Comparison of ENCODE assay signal across 35 mouse cellular contexts in the genomic region with DNA sequence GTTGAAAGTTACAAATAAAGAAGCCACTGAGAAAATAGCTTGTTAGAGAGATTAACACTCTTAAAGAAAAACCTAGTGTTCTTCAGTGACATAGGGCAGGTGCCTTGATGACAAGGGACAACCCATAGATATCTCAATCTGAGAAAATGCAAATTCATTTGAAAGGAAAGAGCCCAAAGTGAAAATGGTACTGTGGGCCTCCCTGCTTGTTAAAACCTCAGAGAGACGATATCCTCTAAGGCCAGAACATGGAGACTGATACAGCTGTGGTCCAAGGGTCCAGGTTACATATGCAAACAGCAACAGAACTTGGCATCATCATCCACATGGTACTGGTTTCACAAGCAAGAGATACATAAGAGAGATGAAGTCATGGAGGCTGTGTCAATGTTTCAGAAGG.
"Had no signal": no experiment of that assay in that cellular context is flagged by ENCODE, and none has a peak within 500 bp of the region (broad histone marks: within the 10 kb centered on the region; RNA-seq: fewer than 3 reads in every experiment).

No protein-coding gene starts in this region.

- H3K27ac ChIP-seq: heart, embryonic 10.5 days; heart, embryonic 13.5 days; heart, embryonic 15.5 days; hindbrain, embryonic 10.5 days; hindbrain, embryonic 13.5 days; hindbrain, embryonic 14.5 days; hindbrain, embryonic 15.5 days; hindbrain, postnatal 0 days; intestine, embryonic 15.5 days; kidney, embryonic 15.5 days; kidney, postnatal 0 days; layer of hippocampus, adult 2 months; left cerebral cortex, adult 2 months had no signal

- H3K9me3 ChIP-seq: heart, embryonic 10.5 days; heart, embryonic 12.5 days; heart, embryonic 13.5 days; heart, embryonic 15.5 days; hindbrain, embryonic 10.5 days; hindbrain, embryonic 13.5 days; hindbrain, embryonic 15.5 days; intestine, embryonic 15.5 days; kidney, embryonic 15.5 days had no signal

- H3K27me3 ChIP-seq: heart, embryonic 12.5 days; heart, embryonic 13.5 days; heart, embryonic 15.5 days; hindbrain, embryonic 13.5 days; hindbrain, embryonic 15.5 days; intestine, embryonic 15.5 days; kidney, embryonic 15.5 days had no signal

- ATAC-seq: hindbrain, embryonic 16.5 days; hindbrain, postnatal 0 days; inflammation-experienced regulatory T-cells, adult 6 months; intestine, embryonic 15.5 days; intestine, embryonic 16.5 days; intestine, postnatal 0 days had no signal

- DNase-seq: heart, postnatal 10 days; heart, postnatal 14 days; heart, postnatal 36 days; heart, postnatal 4 days; kidney, adult 11 months; kidney, adult 18-20 months; kidney, adult 2 months; kidney, adult 8-10 months; kidney, adult 9 months; kidney, postnatal 10 days; kidney, postnatal 14 days; kidney, postnatal 25 days; kidney, postnatal 36 days; kidney, postnatal 4 days; layer of hippocampus, adult 9-11 months; layer of hippocampus, postnatal 36 days had no signal

- H3K9ac ChIP-seq: heart, embryonic 12.5 days; heart, embryonic 13.5 days; heart, embryonic 15.5 days; hindbrain, embryonic 13.5 days; hindbrain, embryonic 14.5 days; hindbrain, embryonic 15.5 days; intestine, embryonic 15.5 days; kidney, embryonic 15.5 days had no signal

- H3K4me3 ChIP-seq: heart, embryonic 10.5 days; heart, embryonic 12.5 days; heart, embryonic 13.5 days; heart, embryonic 15.5 days; hindbrain, embryonic 10.5 days; hindbrain, embryonic 13.5 days; hindbrain, embryonic 15.5 days; intestine, embryonic 15.5 days; kidney, embryonic 15.5 days; layer of hippocampus, adult 2 months; left cerebral cortex, adult 2 months had no signal

- H3K4me1 ChIP-seq: heart, embryonic 10.5 days; heart, embryonic 12.5 days; heart, embryonic 13.5 days; heart, embryonic 15.5 days; hindbrain, embryonic 10.5 days; hindbrain, embryonic 13.5 days; hindbrain, embryonic 15.5 days; intestine, embryonic 15.5 days; kidney, embryonic 15.5 days had no signal

- H3K4me2 ChIP-seq: heart, embryonic 11.5 days; heart, embryonic 12.5 days; heart, embryonic 13.5 days; heart, embryonic 15.5 days; hindbrain, embryonic 13.5 days; hindbrain, embryonic 14.5 days; hindbrain, embryonic 15.5 days; intestine, embryonic 15.5 days; kidney, embryonic 15.5 days had no signal

- H3K36me3 ChIP-seq: heart, embryonic 10.5 days; heart, embryonic 12.5 days; heart, embryonic 13.5 days; heart, embryonic 15.5 days; hindbrain, embryonic 10.5 days; hindbrain, embryonic 13.5 days; hindbrain, embryonic 15.5 days; intestine, embryonic 15.5 days; kidney, embryonic 15.5 days had no signal
